Mouse (Mus musculus) CD4-positive, CD25-positive, alpha-beta regulatory T cell, adult 2 months (primary cell): Measurements from ENCODE around the gene Cpne5.
A peak's percentile ranks its signal among the peaks of the same experiment; 100 is the strongest.
"Not testable (repeated sequence)": the region's sequence is repeated elsewhere in the genome, so short reads cannot be mapped to it uniquely, and the experiment has no call there.

Experiments used
- DNase-seq: peaks from one replicate; pipeline ENCODE4 v3.0.0-alpha.2; 2012; ENCODE audit warnings: low read depth, low spot score

Cpne5 gene

DNA sequence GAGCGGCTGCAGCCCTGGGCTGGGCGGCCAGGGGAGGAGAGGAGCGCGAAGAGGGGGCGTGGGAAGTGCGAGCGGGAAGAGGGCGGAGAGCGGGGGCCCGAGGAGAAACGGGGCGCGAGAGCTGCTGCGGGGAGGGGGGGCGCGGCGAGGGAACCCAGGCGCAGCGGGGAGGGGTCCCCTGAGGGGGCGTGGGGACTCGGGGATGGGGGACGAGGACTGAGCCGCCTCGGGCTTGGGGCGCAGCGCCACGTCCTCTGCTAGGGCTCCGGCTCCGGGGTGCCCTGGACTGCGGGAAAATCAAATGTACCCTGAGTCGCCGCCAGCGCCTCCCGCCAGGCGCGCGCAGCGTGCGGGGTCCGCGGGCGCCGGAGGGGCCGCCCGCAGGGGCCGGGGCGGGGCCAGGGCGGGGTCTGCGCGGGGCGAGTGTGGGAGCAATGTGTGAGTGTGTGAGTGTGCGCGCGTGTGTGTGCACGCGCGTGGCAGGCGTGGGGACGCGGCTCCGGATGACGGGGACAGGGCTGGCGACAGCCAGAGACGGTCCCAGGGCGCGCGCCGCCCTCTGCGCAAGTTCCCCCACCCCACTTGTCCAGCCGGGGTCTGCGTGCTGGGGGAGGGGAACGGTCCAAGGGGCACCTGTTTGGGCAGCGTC lies at the start of gene Cpne5:
Gene Cpne5, minus strand, starts transcription at position 396 of the 649 bp plus-strand sequence.
- DNase-seq = peak; percentile 44

DNA sequence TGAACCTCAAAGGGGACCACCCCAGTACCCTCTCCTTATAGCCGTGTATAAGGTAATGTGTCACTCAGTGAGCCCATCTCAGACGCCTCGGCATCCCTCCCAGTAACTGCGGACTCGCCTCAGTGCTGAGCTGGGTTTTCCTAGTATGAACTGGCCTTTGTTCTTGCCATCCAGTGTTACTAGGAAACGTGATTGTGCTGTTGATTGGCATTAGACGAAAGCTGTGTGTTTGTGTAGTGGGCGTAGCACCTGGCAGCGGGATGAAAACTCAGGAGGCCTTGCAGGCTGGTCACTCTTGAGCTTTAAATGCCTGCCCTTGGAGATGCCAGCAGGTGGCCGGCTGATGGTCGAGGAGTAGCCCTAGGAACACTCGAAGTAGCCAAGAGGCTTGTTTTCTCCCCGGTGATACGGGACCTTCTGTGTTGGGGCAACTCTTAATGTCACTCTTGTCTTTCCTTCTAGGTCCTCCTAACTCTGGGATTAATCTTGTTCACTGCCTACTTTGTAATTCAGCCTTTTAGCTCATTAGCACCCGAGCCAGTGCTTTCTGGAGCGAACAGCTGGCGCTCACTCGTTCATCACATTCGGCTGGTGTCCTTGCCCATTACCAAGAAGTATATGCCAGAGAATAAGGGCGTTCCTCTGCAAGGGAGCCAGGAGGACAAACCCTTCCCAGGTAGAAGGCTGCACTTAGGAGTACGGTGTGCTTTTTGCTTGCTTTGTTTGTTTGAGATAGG lies 44.4 kb upstream of the Cpne5 start:
- DNase-seq = no peak

- DNase-seq = no peak
These were observed 43.6 kb upstream of the Cpne5 start for GRCm38 (mm10) chr17:29281541-29281940.

DNA sequence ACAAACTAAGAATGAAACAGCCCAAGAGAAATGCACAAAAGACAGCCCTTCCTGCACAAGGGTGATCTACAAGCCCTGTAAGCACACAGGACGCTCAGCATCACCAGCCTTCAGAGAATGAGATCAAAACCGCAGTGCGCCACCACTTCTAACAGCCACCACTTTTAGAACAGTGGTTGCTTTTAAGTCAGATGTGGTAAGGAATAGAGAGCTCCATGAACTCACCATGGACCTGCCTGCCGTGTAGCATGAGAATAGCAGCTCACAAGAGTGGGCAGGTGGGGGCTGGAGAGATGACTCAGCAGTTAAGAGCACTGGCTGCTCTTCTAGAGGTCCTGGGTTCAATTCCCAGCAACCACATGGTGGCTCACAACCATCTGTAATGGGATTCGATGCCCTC lies 42.5 kb upstream of the Cpne5 start:
- DNase-seq = peak; percentile 84

DNA sequence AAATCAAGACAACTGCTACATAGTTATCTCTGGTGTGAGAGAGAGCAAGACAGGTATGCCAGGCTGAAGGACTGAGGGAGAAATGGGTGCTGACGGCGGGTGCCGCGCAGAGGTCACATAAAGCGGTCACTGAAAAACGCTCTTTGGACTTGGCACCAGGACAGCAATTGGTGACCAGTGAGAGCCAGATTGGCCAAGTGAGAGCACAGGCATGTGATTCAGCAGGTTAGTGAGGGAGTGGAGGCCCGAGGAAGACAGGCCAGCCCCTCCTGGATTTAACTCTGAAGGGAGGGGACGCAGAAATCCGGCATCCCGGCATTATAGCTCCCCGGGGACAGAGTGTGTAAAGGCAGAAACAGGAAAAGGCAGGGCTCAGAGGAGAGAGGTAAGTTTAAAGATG lies 35.9 kb upstream of the Cpne5 start:
- no peak for DNase-seq

DNA sequence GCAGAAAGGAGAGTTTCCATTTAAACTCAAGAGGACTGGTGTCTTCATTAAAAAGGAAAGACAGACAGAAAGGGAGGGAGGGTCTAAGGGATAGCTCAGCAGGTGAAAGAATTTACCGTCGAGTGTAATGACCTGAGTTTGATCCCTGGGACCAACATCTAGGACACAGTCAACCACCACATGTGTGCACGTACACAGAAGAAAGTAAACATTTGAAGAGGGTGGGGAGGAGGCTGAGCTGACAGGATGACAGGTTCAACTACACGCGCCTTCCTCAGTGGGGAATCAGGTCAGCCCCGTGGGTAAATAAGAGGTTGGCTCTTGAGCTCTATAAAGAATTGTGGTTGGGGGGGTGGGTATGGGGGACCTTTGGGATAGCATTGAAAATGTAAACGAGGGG lies 35.2 kb upstream of the Cpne5 start:
- DNase-seq = no peak

GRCm38 (mm10) chr17:29270148-29270698 lies 32.3 kb upstream of the Cpne5 start:
- no peak for DNase-seq

GRCm38 (mm10) chr17:29269349-29269706 lies 31.4 kb upstream of the Cpne5 start:
- no peak for DNase-seq

- DNase-seq = peak; percentile 95
These were observed 30.8 kb upstream of the Cpne5 start, which contains the start of gene BC004004 for GRCm38 (mm10) chr17:29268682-29269348. Gene BC004004 (plus strand): TSS chr17:29268788.

- DNase-seq = peak; percentile 36
These were observed 30.1 kb upstream of the Cpne5 start for GRCm38 (mm10) chr17:29267931-29268681.

- DNase-seq = not testable (repeated sequence)
These were observed 29.1 kb upstream of the Cpne5 start for GRCm38 (mm10) chr17:29267040-29267439.

DNA sequence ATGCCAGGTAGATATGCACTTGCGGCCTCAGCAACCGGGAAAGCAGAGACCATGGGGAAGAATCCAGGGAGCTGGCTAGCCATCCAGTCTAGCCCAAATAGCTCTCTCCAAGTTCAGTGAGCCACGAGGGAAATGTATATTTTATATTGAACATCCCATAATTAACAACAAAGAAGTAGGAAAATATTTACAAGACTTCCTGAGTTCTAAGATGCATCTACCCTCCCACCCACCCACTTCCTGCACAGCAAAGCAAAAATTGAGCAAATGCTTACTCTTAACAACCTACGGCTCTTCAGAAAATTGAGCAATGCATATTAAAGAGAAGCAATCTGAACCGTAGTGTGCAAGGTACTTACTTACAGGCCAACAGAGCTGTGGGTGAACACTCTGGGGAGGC lies 26.8 kb upstream of the Cpne5 start:
- DNase-seq = peak; percentile 37

DNA sequence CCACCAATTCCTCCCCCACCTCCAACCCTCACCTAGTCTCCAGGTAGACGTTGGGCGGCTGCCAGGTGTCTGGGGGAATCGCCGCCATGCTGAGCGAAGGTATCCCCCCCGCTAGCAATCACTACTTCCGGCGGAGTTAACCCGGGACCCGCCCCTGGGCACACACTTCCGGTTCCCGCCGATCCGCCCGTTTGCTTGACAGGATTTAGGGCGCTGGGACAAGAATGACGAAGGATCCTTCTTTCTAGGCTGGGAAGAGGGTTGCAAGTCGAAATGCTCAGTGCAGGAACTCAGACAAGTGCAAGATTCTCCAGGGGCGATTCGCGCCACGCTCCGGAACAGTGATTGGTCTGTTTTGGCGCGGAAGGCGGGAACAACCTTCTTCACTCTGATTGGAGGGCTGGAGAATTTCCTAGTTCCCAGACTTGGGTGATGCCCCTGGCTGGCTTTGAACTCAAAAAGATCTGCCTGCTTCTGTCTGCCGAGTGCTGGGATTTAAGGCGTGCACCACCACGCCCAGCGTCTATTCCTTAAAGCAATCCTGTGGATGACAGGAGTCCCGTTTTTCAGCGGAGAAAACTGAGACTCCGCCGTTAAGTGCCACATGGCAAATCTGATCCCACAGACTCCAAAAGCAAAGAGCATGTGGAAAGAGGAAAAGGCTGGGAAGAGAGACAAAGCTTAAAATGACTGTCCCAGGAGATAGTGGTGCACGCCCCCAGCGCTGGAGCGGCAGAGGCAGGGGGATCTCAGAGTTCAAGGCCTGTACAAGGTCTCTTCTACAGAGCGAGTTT lies 26.1 kb upstream of the Cpne5 start, which contains the start of gene Ppil1:
Gene Ppil1, minus strand, starts transcription at position 347 of the 794 bp plus-strand sequence.
- peak; percentile 85 for DNase-seq

DNA sequence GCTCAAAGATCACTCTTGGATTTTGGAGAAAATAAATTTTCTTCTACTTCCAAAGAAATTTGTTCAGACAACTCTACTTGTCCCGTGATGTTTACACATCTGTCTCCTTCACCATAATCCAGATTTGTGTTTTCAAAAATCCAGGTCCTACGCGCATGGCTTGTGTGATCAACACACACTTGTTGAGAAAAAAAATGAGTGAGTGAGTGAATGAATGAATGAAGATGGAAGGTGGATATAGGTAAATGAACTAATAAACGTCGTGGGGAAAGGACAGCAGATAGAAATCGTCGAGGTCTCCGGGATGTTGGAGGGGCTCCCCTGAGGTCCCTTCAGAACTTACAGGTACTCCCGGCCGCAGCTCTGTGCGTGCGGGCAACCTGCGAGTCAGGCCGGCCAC lies 25.4 kb upstream of the Cpne5 start:
- no peak for DNase-seq

GRCm38 (mm10) chr17:29262259-29262649 lies 24.3 kb upstream of the Cpne5 start:
- peak; percentile 41 for DNase-seq

DNA sequence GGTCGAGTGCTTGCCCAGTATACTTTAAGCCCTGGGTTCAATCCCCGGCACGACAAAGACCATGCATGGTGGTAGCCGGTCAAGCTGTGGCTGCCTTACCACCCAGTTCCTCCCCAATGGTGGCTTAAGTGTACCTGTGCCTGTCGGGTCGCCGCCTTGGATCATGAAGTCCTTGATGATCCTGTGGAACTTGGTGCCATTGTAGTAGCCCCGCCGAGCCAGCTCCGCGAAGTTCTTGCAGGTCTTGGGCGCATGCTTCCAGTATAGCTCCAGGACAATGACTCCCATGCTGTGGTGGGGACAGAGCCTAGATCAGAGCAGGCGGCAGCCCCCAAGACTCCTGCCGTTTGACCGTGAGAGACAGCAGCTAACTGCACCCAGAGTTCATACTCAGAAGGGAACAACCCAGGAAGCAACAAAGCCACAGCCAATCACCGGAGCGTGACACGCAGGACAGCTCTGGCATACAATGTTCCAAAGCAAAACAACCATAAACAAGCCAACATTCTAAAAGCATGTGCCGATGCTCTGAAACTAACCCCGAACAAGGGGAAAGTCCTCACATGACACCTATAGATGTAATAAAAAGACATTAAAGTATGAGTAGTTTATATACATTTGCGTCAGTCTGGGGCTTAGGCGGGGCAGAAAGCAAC lies 23.8 kb upstream of the Cpne5 start:
- peak; percentile 57 for DNase-seq

- DNase-seq = no peak
These were observed 22.5 kb upstream of the Cpne5 start for GRCm38 (mm10) chr17:29260501-29260900.

DNA sequence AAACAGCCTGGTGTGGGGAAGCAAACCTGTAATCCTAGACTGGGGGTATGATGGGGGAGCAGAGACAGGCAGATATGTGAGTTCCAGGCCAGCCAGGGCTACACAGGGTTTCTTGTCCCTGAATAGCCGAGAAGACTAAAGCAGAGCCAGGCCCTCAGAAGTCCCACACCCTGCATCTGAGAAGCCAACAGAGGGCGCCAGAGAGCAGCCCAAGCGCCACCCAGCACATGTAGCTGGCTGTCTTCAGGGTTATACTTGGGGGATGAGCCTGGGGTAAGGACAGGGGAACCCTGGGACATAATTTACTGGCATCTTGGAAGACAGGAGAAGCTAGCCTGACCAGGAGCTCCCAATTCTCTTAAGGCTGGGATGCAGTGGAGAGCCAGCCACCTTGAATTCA lies 21.5 kb upstream of the Cpne5 start:
- peak; percentile 93 for DNase-seq

- DNase-seq = no peak
These were observed 21.0 kb upstream of the Cpne5 start for GRCm38 (mm10) chr17:29258921-29259320.

DNA sequence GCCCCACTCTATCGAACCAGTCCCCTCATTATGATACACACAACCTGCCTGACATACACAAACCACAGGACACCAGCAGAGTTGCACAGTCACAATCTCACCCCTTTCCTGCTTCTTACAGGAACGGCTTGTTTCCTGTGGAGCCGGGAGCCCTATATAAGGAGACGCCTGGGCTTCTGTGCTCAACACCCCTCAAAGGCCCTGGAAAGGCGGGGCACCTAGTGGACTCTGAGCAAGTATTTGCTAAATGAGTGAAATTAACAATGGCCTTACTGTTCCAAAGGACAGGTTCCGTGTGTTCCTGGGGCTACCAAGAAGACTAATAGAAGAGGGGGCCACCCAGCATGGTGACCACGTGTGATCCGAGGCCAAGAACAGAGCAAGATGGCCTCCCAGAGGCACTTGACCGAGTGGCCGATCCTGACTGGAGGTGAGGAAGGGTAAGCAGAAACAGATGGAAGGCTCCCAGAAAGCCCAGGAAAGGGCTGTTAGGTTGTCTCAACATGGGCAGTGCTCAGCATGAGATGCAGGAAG lies 20.1 kb upstream of the Cpne5 start:
- DNase-seq = no peak
